Mouse (Mus musculus) bone marrow, adult 2 months (tissue): ENCODE data around the gene Rae1.

Experiments used
- CTCF ChIP-seq: fragments of 200-500 bp; IDR thresholded peaks from 2 replicates; pipeline ENCODE4 v1.5.1; 2011; ENCODE audit warnings: low read length, control low read depth; ENCODE audit not compliant: control insufficient read depth, insufficient read depth
- POLR2A ChIP-seq: fragments of 200-500 bp; IDR thresholded peaks from 2 replicates; pipeline ENCODE4 v1.6.1; 2011; ENCODE audit warnings: low read depth, mild to moderate bottlenecking, control low read depth, low read length, borderline replicate concordance; ENCODE audit not compliant: control insufficient read depth

GRCm38 (mm10) chr2:173049231-173049630 lies 49.3 kb downstream of the Rae1 start:
- no peak for TF ChIP-seq CTCF
- TF ChIP-seq POLR2A = no peak
